In the genomic region with DNA sequence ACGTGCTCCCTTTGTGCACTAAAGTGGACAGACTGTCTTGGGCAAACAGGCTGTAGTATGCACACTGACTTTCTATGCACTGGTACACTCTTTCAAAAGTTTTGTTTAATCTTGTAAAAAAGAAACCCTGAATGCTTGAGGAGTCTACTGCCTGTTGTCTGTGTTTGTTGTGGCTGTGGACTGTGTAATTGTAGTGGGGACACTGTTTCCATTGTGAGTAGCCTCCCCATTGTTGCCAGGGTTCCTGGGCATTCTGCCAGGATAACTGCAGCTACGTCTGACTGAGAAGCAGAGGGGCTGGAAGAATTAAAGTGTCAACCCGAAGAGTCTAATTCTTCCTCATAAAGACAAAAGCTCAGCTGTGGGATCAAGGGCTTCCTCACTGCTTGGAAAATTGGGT, we compare ENCODE assay signal across 12 mouse cellular contexts.
DNase-seq lines count a peak whose midpoint lies in the region; ATAC-seq and TF ChIP-seq lines count a peak whose summit lies in the region.
"Had no signal": no experiment of that assay in that cellular context is flagged by ENCODE, and none has a peak within 500 bp of the region (broad histone marks: within the 10 kb centered on the region; RNA-seq: fewer than 3 reads in every experiment).

No protein-coding gene starts in this region.

- no peak for TF ChIP-seq EP300 in heart, adult 2 months (IDR thresholded peaks at IDR 0.05; ENCODE audit: insufficient read depth, low read depth, low read length)

- H3K4me1 ChIP-seq in heart, embryonic 13.5 days, result peaks cover 6% of the 10 kb centered on the region; the same call in 1 of the 2 replicates
- no peaks in the 10 kb centered on the region for H3K4me1 ChIP-seq in heart, adult 2 months (ENCODE audit: control insufficient read depth, insufficient read depth, low read length)
- no peaks in the 10 kb centered on the region for H3K4me1 ChIP-seq in midbrain, embryonic 11.5 days (ENCODE audit: control insufficient read depth, insufficient read depth, low read length)
- peaks cover 4% of the 10 kb centered on the region; the same call in 1 of the 2 replicates for H3K4me1 ChIP-seq in midbrain, embryonic 16.5 days (ENCODE audit: control insufficient read depth, insufficient read depth, low read length)
- no peaks in the 10 kb centered on the region for H3K4me1 ChIP-seq in midbrain, postnatal 0 days (ENCODE audit: insufficient read depth, low read length)
- H3K4me1 ChIP-seq: liver, embryonic 12.5 days had no signal

- H3K9me3 ChIP-seq in heart, embryonic 13.5 days, result no peaks in the 10 kb centered on the region
- no peaks in the 10 kb centered on the region for H3K9me3 ChIP-seq in midbrain, embryonic 11.5 days (ENCODE audit: control insufficient read depth, low read length)
- no peaks in the 10 kb centered on the region for H3K9me3 ChIP-seq in midbrain, embryonic 16.5 days (replicated peaks; ENCODE audit: control insufficient read depth, low read length, poor library complexity, severe bottlenecking)
- H3K9me3 ChIP-seq in midbrain, postnatal 0 days (ENCODE audit: low read length), result no peaks in the 10 kb centered on the region
- H3K9me3 ChIP-seq: liver, embryonic 12.5 days had no signal

- H3K9ac ChIP-seq in heart, embryonic 13.5 days, result no peak overlapping the region
- no peak overlapping the region for H3K9ac ChIP-seq in heart, adult 2 months (ENCODE audit: low read depth, low read length)
- H3K9ac ChIP-seq in midbrain, embryonic 11.5 days (ENCODE audit: low read length), result no peak overlapping the region
- no peak overlapping the region for H3K9ac ChIP-seq in midbrain, embryonic 16.5 days (ENCODE audit: low read depth, low read length)
- no peak overlapping the region for H3K9ac ChIP-seq in midbrain, postnatal 0 days (replicated peaks; ENCODE audit: low read length, poor library complexity, severe bottlenecking)
- H3K9ac ChIP-seq: liver, embryonic 12.5 days had no signal

- no peaks in the 10 kb centered on the region for H3K27me3 ChIP-seq in heart, embryonic 13.5 days (replicated peaks)
- H3K27me3 ChIP-seq in heart, adult 2 months (ENCODE audit: control insufficient read depth, insufficient read depth, low read length), result no peaks in the 10 kb centered on the region
- H3K27me3 ChIP-seq in midbrain, embryonic 11.5 days (ENCODE audit: control insufficient read depth, insufficient read depth, low read length), result no peaks in the 10 kb centered on the region
- H3K27me3 ChIP-seq in midbrain, embryonic 16.5 days (ENCODE audit: control insufficient read depth, insufficient read depth, low read depth, low read length), result no peaks in the 10 kb centered on the region
- no peaks in the 10 kb centered on the region for H3K27me3 ChIP-seq in midbrain, postnatal 0 days (ENCODE audit: insufficient read depth, low read length)
- H3K27me3 ChIP-seq: liver, embryonic 12.5 days had no signal

- no peak for DNase-seq in heart, adult 2 months
- no peak for DNase-seq in midbrain, embryonic 11.5 days (ENCODE audit: low spot score, missing footprints)
- peak; percentile 39 for DNase-seq in heart, postnatal 4 days
- DNase-seq in midbrain, postnatal 0 days (ENCODE audit: low spot score), result peak; percentile 68
- DNase-seq in spleen, adult 12 weeks (ENCODE audit: low spot score), result no peak
- DNase-seq: cerebellum, adult 11-12 months; gastrocnemius, postnatal 25 days; thymus, postnatal 14 days had no signal

- intact Hi-C loops in heart, adult 2 months (cut with DNase I), result no loop called here

- TF ChIP-seq CTCF in heart, adult 2 months (IDR thresholded peaks at IDR 0.05), result no peak
- TF ChIP-seq CTCF in midbrain, postnatal 0 days (IDR thresholded peaks at IDR 0.05), result no peak

- H3K79me2 ChIP-seq in heart, adult 2 months (replicated peaks; ENCODE audit: control insufficient read depth, insufficient read depth, low read length), result no peaks in the 10 kb centered on the region

- ATAC-seq in heart, embryonic 13.5 days (ENCODE audit: extremely low read depth, insufficient number of reproducible peaks, low FRiP score, low TSS enrichment), result no peak
- ATAC-seq in midbrain, embryonic 11.5 days (ENCODE audit: low FRiP score), result peak; percentile 62; the same call in 1 of the 2 replicates
- ATAC-seq in midbrain, embryonic 16.5 days, result no peak; the same call in 1 of the 2 replicates
- peak; percentile 65; the same call in 1 of the 2 replicates for ATAC-seq in midbrain, postnatal 0 days (ENCODE audit: low FRiP score)
- ATAC-seq: activated CD4-positive, CD25-positive, alpha-beta regulatory T cell, adult 4 months; liver, embryonic 12.5 days had no signal

- 28% methylated on average over 3 of the region's 3 CpGs for WGBS in heart, embryonic 13.5 days
- WGBS in heart, adult 2 months, result 9% methylated on average over 3 of the region's 3 CpGs
- WGBS in midbrain, embryonic 11.5 days, result 34% methylated on average over 3 of the region's 3 CpGs
- 11% methylated on average over 3 of the region's 3 CpGs for WGBS in midbrain, embryonic 16.5 days
- WGBS in midbrain, postnatal 0 days, result 13% methylated on average over 3 of the region's 3 CpGs

- H3K27ac ChIP-seq in heart, embryonic 13.5 days (replicated peaks), result peak overlapping the region; percentile 58
- no peak overlapping the region for H3K27ac ChIP-seq in heart, adult 2 months
- no peak overlapping the region for H3K27ac ChIP-seq in midbrain, embryonic 11.5 days (ENCODE audit: low read depth, low read length)
- H3K27ac ChIP-seq in midbrain, embryonic 16.5 days (ENCODE audit: low read length), result no peak overlapping the region
- H3K27ac ChIP-seq in midbrain, postnatal 0 days (ENCODE audit: low read depth, low read length), result no peak overlapping the region
- H3K27ac ChIP-seq: liver, embryonic 12.5 days had no signal

- no peaks in the 10 kb centered on the region for H3K36me3 ChIP-seq in heart, embryonic 13.5 days
- H3K36me3 ChIP-seq in heart, adult 2 months (ENCODE audit: control insufficient read depth, insufficient read depth, low read length), result no peaks in the 10 kb centered on the region
- no peaks in the 10 kb centered on the region for H3K36me3 ChIP-seq in midbrain, embryonic 11.5 days (ENCODE audit: control insufficient read depth, insufficient read depth, low read length)
- H3K36me3 ChIP-seq in midbrain, embryonic 16.5 days (ENCODE audit: control insufficient read depth, insufficient read depth, low read length), result no peaks in the 10 kb centered on the region
- no peaks in the 10 kb centered on the region for H3K36me3 ChIP-seq in midbrain, postnatal 0 days (ENCODE audit: insufficient read depth, low read length)
- H3K36me3 ChIP-seq: liver, embryonic 12.5 days had no signal

- H3K4me2 ChIP-seq in heart, embryonic 13.5 days, result 0 out of 2 replicates have a peak overlapping the region, but pooled peaks have one; percentile 5
- no peak overlapping the region for H3K4me2 ChIP-seq in midbrain, embryonic 11.5 days
- no peak overlapping the region for H3K4me2 ChIP-seq in midbrain, embryonic 16.5 days (ENCODE audit: low read length)
- H3K4me2 ChIP-seq in midbrain, postnatal 0 days (ENCODE audit: low read depth, low read length, poor library complexity, severe bottlenecking), result no peak overlapping the region
- H3K4me2 ChIP-seq: liver, embryonic 12.5 days had no signal

- TF ChIP-seq POLR2A in heart, adult 2 months (IDR thresholded peaks at IDR 0.05; ENCODE audit: insufficient read depth, low read depth, low read length), result no peak

- H3K4me3 ChIP-seq in heart, embryonic 13.5 days, result no peak overlapping the region
- H3K4me3 ChIP-seq in heart, adult 2 months, result no peak overlapping the region
- no peak overlapping the region for H3K4me3 ChIP-seq in midbrain, embryonic 11.5 days (ENCODE audit: low read depth, low read length)
- H3K4me3 ChIP-seq in midbrain, embryonic 16.5 days (ENCODE audit: low read depth, low read length), result no peak overlapping the region
- H3K4me3 ChIP-seq in midbrain, postnatal 0 days (ENCODE audit: low read depth, low read length), result no peak overlapping the region
- H3K4me3 ChIP-seq: liver, embryonic 12.5 days had no signal

Comparison
In these comparisons a context has a peak if more than half of its experiments do, and no peak if none do; other contexts are left out.
1. ATAC-seq: peak in midbrain, embryonic 11.5 days (single experiment) and midbrain, postnatal 0 days (single experiment); none in heart, embryonic 13.5 days (single experiment) and midbrain, embryonic 16.5 days (single experiment).
2. DNase-seq: peak in heart, postnatal 4 days (single experiment) and midbrain, postnatal 0 days (single experiment); none in heart, adult 2 months (0 of 2), midbrain, embryonic 11.5 days (single experiment) and spleen, adult 12 weeks (single experiment).